Mouse (Mus musculus) ES-E14 (cell line): ENCODE data around the gene Ifit1bl2.

Experiments used
- HCFC1 ChIP-seq: IDR thresholded peaks from 2 replicates; pipeline ENCODE4 v1.6.1; 2012; ENCODE audit warnings: low read length, inconsistent platforms, borderline replicate concordance; ENCODE audit not compliant: insufficient read depth
- MAFK ChIP-seq: IDR thresholded peaks from 2 replicates; pipeline ENCODE4 v1.6.1; 2014; ENCODE audit warnings: mild to moderate bottlenecking, low read depth, low read length, inconsistent platforms; ENCODE audit not compliant: insufficient read depth

GRCm38 (mm10) chr19:34573650-34574049, 66.9 kb downstream of the Ifit1bl2 start:
- TF ChIP-seq HCFC1 (no peak), MAFK (no peak)
